Mouse (Mus musculus) cerebellum, adult 2 months (tissue): ENCODE data around the gene Faap100. TPM values are rescaled to one million over a fixed set of nuclear protein-coding genes. Genes with fewer than 3 reads are reported as not detected.

Experiments
- DNase-seq, 2 experiments: peaks; one replicate each; pipeline ENCODE4 v3.0.0; 2021
- H3K27ac ChIP-seq: fragments of 200-500 bp; 2 replicates; pipeline ENCODE4 v1.5.1; 2012; ENCODE audit warnings: low read length, control low read depth, inconsistent platforms; ENCODE audit not compliant: insufficient read depth
- H3K27me3 ChIP-seq: fragments of 200-500 bp; 2 replicates; pipeline ENCODE4 v1.6.1; 2012; ENCODE audit warnings: inconsistent platforms, mild to moderate bottlenecking, low read length, moderate library complexity; ENCODE audit not compliant: control insufficient read depth, insufficient read depth
- H3K4me1 ChIP-seq: fragments of 200-500 bp; 2 replicates; pipeline ENCODE4 v1.6.1; 2011; ENCODE audit warnings: low read length; ENCODE audit not compliant: control insufficient read depth, insufficient read depth
- H3K4me3 ChIP-seq: fragments of 200-500 bp; replicated peaks from 2 replicates; pipeline ENCODE3; 2011; ENCODE audit warnings: mild to moderate bottlenecking, low read depth, low read length, control low read depth; ENCODE audit not compliant: insufficient read depth
- CTCF ChIP-seq: fragments of 200-500 bp; IDR thresholded peaks from 2 replicates; pipeline ENCODE4 v1.5.1; 2011; ENCODE audit warnings: low read depth, mild to moderate bottlenecking, control low read depth, low read length, moderate library complexity, borderline replicate concordance; ENCODE audit not compliant: insufficient read depth
- POLR2A ChIP-seq: fragments of 200-500 bp; IDR thresholded peaks from 2 replicates; pipeline ENCODE4 v1.6.1; 2011; ENCODE audit warnings: low read length, control low read depth, borderline replicate concordance; ENCODE audit not compliant: insufficient read depth
- WGBS: fragments of 180-500 bp; shearing (Covaris S2); methylation state at CpG from one replicate; pipeline ENCODE4 v1.1.7; 2018; 5-methylcytosine and 5-hydroxymethylcytosine counted together
- polyA plus RNA-seq: library from polyadenylated mRNA; depleted of rRNA; stranded (reverse); fragments of >200 nt; gene quantifications from 2 replicates; pipeline ENCODE4 v1.2.3, GENCODE M21; 2012

Gene Faap100
- polyA plus RNA-seq, 1 experiment = 34.4 TPM

GRCm38 (mm10) chr11:120373820-120374586 is 4.6 kb downstream of the Faap100 start:
- H3K27ac ChIP-seq = no peak overlapping the region
- 68% methylated on average over 23 of the region's 23 CpGs for WGBS
- TF ChIP-seq CTCF (no peak), POLR2A (no peak)

GRCm38 (mm10) chr11:120373025-120373424 is 5.5 kb downstream of the Faap100 start:
- H3K4me1 ChIP-seq = peaks cover 7% of the 10 kb centered on the region

More at GRCm38 (mm10) chr11:120373820-120374586, 4.6 kb downstream of the Faap100 start:
- no peak for DNase-seq
- H3K27me3 ChIP-seq = no peaks in the 10 kb centered on the region
- no peak overlapping the region for H3K4me3 ChIP-seq
- peaks cover 8% of the 10 kb centered on the region for H3K4me1 ChIP-seq

GRCm38 (mm10) chr11:120369656-120370055 is 8.9 kb downstream of the Faap100 start:
- WGBS = 34% methylated on average over 8 of the region's 8 CpGs
- H3K4me3 ChIP-seq = no peak overlapping the region
- H3K27ac ChIP-seq = no peak overlapping the region
- TF ChIP-seq CTCF = peak; percentile 48; the same call in 1 of the 2 replicates
- TF ChIP-seq POLR2A = no peak
- DNase-seq = no peak
- no peaks in the 10 kb centered on the region for H3K27me3 ChIP-seq
- H3K4me1 ChIP-seq = no peaks in the 10 kb centered on the region

More at GRCm38 (mm10) chr11:120373025-120373424, 5.5 kb downstream of the Faap100 start:
- 77% methylated on average over 13 of the region's 13 CpGs for WGBS
- Histone ChIP-seq H3K27ac (no peak overlapping the region), H3K27me3 (no peaks in the 10 kb centered on the region), H3K4me3 (no peak overlapping the region)
- TF ChIP-seq POLR2A (no peak), CTCF (no peak)
- DNase-seq = no peak

GRCm38 (mm10) chr11:120366443-120367027 is 12.0 kb downstream of the Faap100 start:
- no peaks in the 10 kb centered on the region for H3K4me1 ChIP-seq
- WGBS = 47% methylated on average over 7 of the region's 7 CpGs
- no peaks in the 10 kb centered on the region for H3K27me3 ChIP-seq
- no peak overlapping the region for H3K27ac ChIP-seq
- no peak for DNase-seq
- H3K4me3 ChIP-seq = no peak overlapping the region
- no peak for TF ChIP-seq POLR2A
- no peak for TF ChIP-seq CTCF

GRCm38 (mm10) chr11:120362891-120363290 is 15.7 kb downstream of the Faap100 start:
- Histone ChIP-seq H3K27me3 (no peaks in the 10 kb centered on the region), H3K4me3 (no peak overlapping the region), H3K4me1 (peaks cover 19% of the 10 kb centered on the region), H3K27ac (no peak overlapping the region)
- 86% methylated on average over 6 of the region's 6 CpGs for WGBS
- TF ChIP-seq POLR2A (no peak), CTCF (no peak)
- no peak for DNase-seq

GRCm38 (mm10) chr11:120361295-120361694 is 17.3 kb downstream of the Faap100 start, which contains the start of gene Fscn2:
TSS of gene Fscn2 (plus strand) at chr11:120361534.
- TF ChIP-seq POLR2A = no peak
- TF ChIP-seq CTCF = no peak
- no peak for DNase-seq
- H3K4me3 ChIP-seq = no peak within 1 kb of the TSS
- H3K27ac ChIP-seq = no peak within 1 kb of the TSS
- H3K27me3 ChIP-seq = no peaks in the 10 kb centered on the region
- peaks cover 19% of the 10 kb centered on the region for H3K4me1 ChIP-seq
- WGBS = 67% methylated on average over 10 of the region's 10 CpGs

GRCm38 (mm10) chr11:120360755-120361154 is 17.8 kb downstream of the Faap100 start:
- no peak overlapping the region for H3K4me3 ChIP-seq
- no peak for TF ChIP-seq POLR2A
- TF ChIP-seq CTCF = no peak
- DNase-seq = no peak
- no peak overlapping the region for H3K27ac ChIP-seq
- peaks cover 19% of the 10 kb centered on the region for H3K4me1 ChIP-seq
- H3K27me3 ChIP-seq = no peaks in the 10 kb centered on the region
- WGBS = 60% methylated on average over 5 of the region's 5 CpGs

- peak in 1 of 2 experiments; percentile 49 for DNase-seq
- Histone ChIP-seq H3K27ac (no peak overlapping the region), H3K27me3 (no peaks in the 10 kb centered on the region), H3K4me1 (peaks cover 19% of the 10 kb centered on the region), H3K4me3 (no peak overlapping the region)
- 9% methylated on average over 8 of the region's 8 CpGs for WGBS
- TF ChIP-seq CTCF (no peak), POLR2A (no peak)
Observed at GRCm38 (mm10) chr11:120360062-120360461, 18.5 kb downstream of the Faap100 start.

- no peak for TF ChIP-seq POLR2A
- H3K4me3 ChIP-seq = no peak overlapping the region
- 5% methylated on average over 6 of the region's 6 CpGs for WGBS
- H3K27me3 ChIP-seq = no peaks in the 10 kb centered on the region
- H3K4me1 ChIP-seq = peaks cover 19% of the 10 kb centered on the region
- H3K27ac ChIP-seq = no peak overlapping the region
- DNase-seq = peak; percentile 53 to 66
Observed at GRCm38 (mm10) chr11:120359391-120359790, 19.2 kb downstream of the Faap100 start.
